In genomic region chr2:154600586-154600985, GRCm38 (mm10) we compare ENCODE assay signal across 16 mouse cellular contexts. TPM values are rescaled to one million over a fixed set of nuclear protein-coding genes. Genes with fewer than 3 reads are reported as not detected.
"Had no signal": no experiment of that assay in that cellular context is flagged by ENCODE, and none has a peak within 500 bp of the region (broad histone marks: within the 10 kb centered on the region; RNA-seq: fewer than 3 reads in every experiment).

No protein-coding gene starts in this region.

- DNase-seq: kidney, postnatal 10 days; kidney, postnatal 4 days; lung, postnatal 36 days; thymus, adult 18-20 months; thymus, postnatal 14 days had no signal

- ATAC-seq: intestine, embryonic 15.5 days; midbrain, embryonic 13.5 days had no signal

- H3K9ac ChIP-seq: intestine, embryonic 15.5 days; midbrain, embryonic 13.5 days; neural tube, embryonic 12.5 days had no signal

- H3K9me3 ChIP-seq: intestine, embryonic 15.5 days; limb, embryonic 10.5 days; midbrain, embryonic 13.5 days; neural tube, embryonic 12.5 days had no signal

- H3K36me3 ChIP-seq: intestine, embryonic 15.5 days; limb, embryonic 10.5 days; midbrain, embryonic 13.5 days; neural tube, embryonic 12.5 days had no signal

- H3K27ac ChIP-seq: intestine, embryonic 15.5 days; left cerebral cortex, adult 2 months; limb, embryonic 10.5 days; midbrain, embryonic 13.5 days; neural tube, embryonic 12.5 days had no signal

- H3K27me3 ChIP-seq: intestine, embryonic 15.5 days; neural tube, embryonic 12.5 days had no signal

- H3K4me3 ChIP-seq: intestine, embryonic 15.5 days; left cerebral cortex, adult 2 months; limb, embryonic 10.5 days; midbrain, embryonic 13.5 days; neural tube, embryonic 12.5 days had no signal

- H3K4me2 ChIP-seq: intestine, embryonic 15.5 days; midbrain, embryonic 13.5 days; neural tube, embryonic 12.5 days had no signal

RNA-seq across cellular contexts. Expression of gene 4930519P11Rik, which starts 12.7 kb away (rescaled TPM):
- total RNA-seq: layer of hippocampus, adult 8-10 months; layer of hippocampus, postnatal 14 days; left cerebral cortex, adult 2 months; left cerebral cortex, postnatal 14 days; monocyte, adult 5-6 weeks had no signal
- polyA plus RNA-seq: intestine, embryonic 15.5 days; lung, embryonic 16.5 days had no signal

RNA-seq across cellular contexts. Expression of gene Necab3, which starts 41.9 kb away (rescaled TPM):
- total RNA-seq: monocyte, adult 5-6 weeks; neutrophil, adult 5-6 weeks had no signal
